In the genomic region with DNA sequence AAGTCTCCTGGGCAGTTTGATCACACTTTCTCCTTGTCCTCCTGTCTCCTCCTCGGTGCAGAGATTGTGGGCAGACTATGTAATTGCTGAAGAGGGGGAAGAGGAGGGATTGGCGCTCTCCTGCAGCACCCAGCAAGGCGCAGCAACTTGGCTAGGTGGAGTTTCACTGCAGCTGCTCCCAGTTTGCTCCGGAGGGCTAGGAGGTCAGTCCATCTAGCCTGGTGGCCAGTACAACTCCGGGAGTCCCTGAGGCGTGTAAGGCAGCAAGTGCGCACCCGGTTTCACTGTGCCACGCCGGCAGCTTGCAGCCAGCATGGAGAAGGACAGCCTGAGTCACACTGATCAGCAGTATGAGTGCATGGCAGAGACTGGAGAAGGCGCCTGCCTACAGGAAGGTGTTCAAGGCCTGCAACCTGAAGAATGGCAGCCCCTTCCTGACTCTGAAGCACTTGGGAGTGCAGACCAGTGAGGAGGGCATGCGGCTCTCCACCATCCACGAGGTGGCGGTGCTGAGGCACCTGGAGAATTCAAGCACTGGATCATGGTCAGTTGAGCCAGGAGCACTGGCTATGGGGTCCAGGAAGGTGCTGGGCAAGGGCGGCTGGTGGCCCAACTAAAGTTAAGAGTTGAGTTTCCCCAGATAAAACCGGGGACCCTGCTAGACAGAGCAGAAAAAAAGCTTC, we compare ENCODE assay signal across 13 mouse cellular contexts. TPM values are rescaled to one million over a fixed set of nuclear protein-coding genes. Genes with fewer than 3 reads are reported as not detected.
DNase-seq lines count a peak whose midpoint lies in the region; ATAC-seq and TF ChIP-seq lines count a peak whose summit lies in the region.
"Not testable (repeated sequence)": the region's sequence is repeated elsewhere in the genome, so short reads cannot be mapped to it uniquely, and the experiment has no call there.
"Had no signal": no experiment of that assay in that cellular context is flagged by ENCODE, and none has a peak within 500 bp of the region (broad histone marks: within the 10 kb centered on the region; RNA-seq: fewer than 3 reads in every experiment).

No protein-coding gene starts in this region.

- not testable (repeated sequence) for H3K4me3 ChIP-seq in hindbrain, embryonic 14.5 days (replicated peaks; ENCODE audit: low read length); liver, adult 2 months (ENCODE audit: insufficient read depth, low read depth, low read length); midbrain, embryonic 14.5 days (replicated peaks; ENCODE audit: low read depth, low read length)
- peak overlapping the region; percentile 27 for H3K4me3 ChIP-seq in testis, adult 2 months (ENCODE audit: control insufficient read depth, low read depth, low read length)

- H3K4me1 ChIP-seq in hindbrain, embryonic 14.5 days (replicated peaks; ENCODE audit: control insufficient read depth, insufficient read depth, low read length); liver, adult 2 months (ENCODE audit: control insufficient read depth, insufficient read depth, low read length); midbrain, embryonic 14.5 days (ENCODE audit: control insufficient read depth, insufficient read depth, low read length); testis, adult 2 months (ENCODE audit: control insufficient read depth, insufficient read depth, low read length): not testable (repeated sequence)

- peak; percentile 53 for DNase-seq in R1 (ENCODE audit: low read depth, low spot score)
- DNase-seq in embryo, embryonic 9.5 days (ENCODE audit: extremely low spot score) = peak; percentile 20
- peak; percentile 6 to 13 for DNase-seq in heart, adult 18-20 months
- DNase-seq in hindbrain, embryonic 14.5 days (ENCODE audit: low spot score) = peak; percentile 23
- DNase-seq in kidney, postnatal 14 days = peak; percentile 25
- DNase-seq in liver, adult 2 months (ENCODE audit: extremely low read depth, low read depth, low spot score) = not testable (repeated sequence)
- DNase-seq in midbrain, embryonic 14.5 days = peak; percentile 20

- H3K9me3 ChIP-seq in hindbrain, embryonic 14.5 days (ENCODE audit: control insufficient read depth, low read length); midbrain, embryonic 14.5 days (ENCODE audit: control insufficient read depth, low read length): not testable (repeated sequence)

- TF ChIP-seq POLR2A in liver, adult 2 months (IDR thresholded peaks at IDR 0.05; ENCODE audit: extremely low read depth, insufficient read depth, low read length); testis, adult 2 months (IDR thresholded peaks at IDR 0.05; ENCODE audit: control insufficient read depth, low read depth, low read length): not testable (repeated sequence)

- TF ChIP-seq CTCF in liver, adult 2 months (IDR thresholded peaks at IDR 0.05; ENCODE audit: low read depth, low read length) = 0 out of 2 replicates have a peak, but pooled peaks have one; percentile 3
- TF ChIP-seq CTCF in testis, adult 2 months (IDR thresholded peaks at IDR 0.05; ENCODE audit: control insufficient read depth, insufficient read depth, insufficient replicate concordance, low read depth, low read length) = peak; percentile 20; the same call in 1 of the 2 replicates

- not testable (repeated sequence) for H3K27me3 ChIP-seq in hindbrain, embryonic 14.5 days (ENCODE audit: control insufficient read depth, insufficient read depth, low read length); liver, adult 2 months (ENCODE audit: control insufficient read depth, insufficient read depth, low read length); midbrain, embryonic 14.5 days (ENCODE audit: control insufficient read depth, insufficient read depth, low read length); testis, adult 2 months (ENCODE audit: control insufficient read depth, insufficient read depth, low read length)

- H3K27ac ChIP-seq in hindbrain, embryonic 14.5 days; liver, adult 2 months (replicated peaks; ENCODE audit: insufficient read depth, low read depth, low read length); midbrain, embryonic 14.5 days (replicated peaks; ENCODE audit: low read depth, low read length); testis, adult 2 months (ENCODE audit: control insufficient read depth, insufficient read depth, low read depth, low read length): not testable (repeated sequence)

- H3K79me2 ChIP-seq in liver, adult 2 months (ENCODE audit: control insufficient read depth, insufficient read depth, low read length) = not testable (repeated sequence)

- not testable (repeated sequence) for ATAC-seq in hindbrain, embryonic 14.5 days (ENCODE audit: low FRiP score); midbrain, embryonic 14.5 days (ENCODE audit: low FRiP score, low TSS enrichment)

- not testable (repeated sequence) for H3K9ac ChIP-seq in hindbrain, embryonic 14.5 days; liver, adult 2 months (ENCODE audit: low read depth, low read length); midbrain, embryonic 14.5 days (replicated peaks; ENCODE audit: low read length)

- H3K36me3 ChIP-seq in hindbrain, embryonic 14.5 days (replicated peaks; ENCODE audit: control insufficient read depth, insufficient read depth); liver, adult 2 months (ENCODE audit: control insufficient read depth, insufficient read depth, low read length); midbrain, embryonic 14.5 days (ENCODE audit: control insufficient read depth, insufficient read depth, low read length); testis, adult 2 months (ENCODE audit: control insufficient read depth, insufficient read depth, low read length): not testable (repeated sequence)

- peak overlapping the region; percentile 32 for H3K4me2 ChIP-seq in hindbrain, embryonic 14.5 days (replicated peaks)
- peak overlapping the region; percentile 28 for H3K4me2 ChIP-seq in midbrain, embryonic 14.5 days (ENCODE audit: low read length)

- 17% methylated on average over 12 of the region's 16 CpGs for WGBS in hindbrain, embryonic 14.5 days
- 20% methylated on average over 13 of the region's 16 CpGs for WGBS in liver, adult 2 months
- 14% methylated on average over 10 of the region's 16 CpGs for WGBS in midbrain, embryonic 14.5 days

RNA-seq across cellular contexts. Expression of a gene that starts 17.5 kb away (rescaled TPM):
- total RNA-seq in heart, adult 18-20 months (2021) = not detected
- not detected in 2 replicates for polyA plus RNA-seq in hindbrain, embryonic 14.5 days (2014; fragmentation: Nextera tagmentation; extraction: Ambion mirVana)
- total RNA-seq in liver, adult 2 months (2014; rRNA removed) = not detected in 2 replicates
- not detected in 2 replicates for polyA plus RNA-seq in liver, adult 2 months (2012; rRNA removed)
- not detected in 2 replicates for polyA plus RNA-seq in midbrain, embryonic 14.5 days (2014; fragmentation: Nextera tagmentation; extraction: Ambion mirVana)
- 0.17 and 0.79 TPM in 2 replicates for polyA plus RNA-seq in testis, adult 2 months (2012; rRNA removed)
- total RNA-seq: gastrocnemius, postnatal 4 days had no signal
- polyA plus RNA-seq: activated CD4-positive, CD25-positive, alpha-beta regulatory T cell, adult 4 months; liver, embryonic 16.5 days; myocyte; thymus, adult 2 months had no signal

RNA-seq across cellular contexts. Expression of a gene that starts 27.8 kb away (rescaled TPM):
- total RNA-seq in heart, adult 18-20 months (2021) = not detected
- not detected in 2 replicates for polyA plus RNA-seq in hindbrain, embryonic 14.5 days (2014; fragmentation: Nextera tagmentation; extraction: Ambion mirVana)
- total RNA-seq in liver, adult 2 months (2014; rRNA removed) = not detected in 2 replicates
- polyA plus RNA-seq in liver, adult 2 months (2012; rRNA removed) = not detected in 2 replicates
- not detected in 2 replicates for polyA plus RNA-seq in midbrain, embryonic 14.5 days (2014; fragmentation: Nextera tagmentation; extraction: Ambion mirVana)
- polyA plus RNA-seq in testis, adult 2 months (2012; rRNA removed) = 0.36 and 0.37 TPM in 2 replicates
- total RNA-seq: gastrocnemius, postnatal 4 days had no signal
- polyA plus RNA-seq: activated CD4-positive, CD25-positive, alpha-beta regulatory T cell, adult 4 months; liver, embryonic 16.5 days; myocyte; thymus, adult 2 months had no signal

RNA-seq across cellular contexts. Expression of a gene that starts 39.4 kb away (rescaled TPM):
- total RNA-seq in heart, adult 18-20 months (2021) = not detected
- 0.20 TPM in 1 of 2 replicates, not detected in the other for polyA plus RNA-seq in hindbrain, embryonic 14.5 days (2014; fragmentation: Nextera tagmentation; extraction: Ambion mirVana)
- not detected in 2 replicates for total RNA-seq in liver, adult 2 months (2014; rRNA removed)
- polyA plus RNA-seq in liver, adult 2 months (2012; rRNA removed) = not detected in 2 replicates
- not detected in 2 replicates for polyA plus RNA-seq in midbrain, embryonic 14.5 days (2014; fragmentation: Nextera tagmentation; extraction: Ambion mirVana)
- polyA plus RNA-seq in testis, adult 2 months (2012; rRNA removed) = 1.1 TPM in 2 replicates
- total RNA-seq: gastrocnemius, postnatal 4 days had no signal
- polyA plus RNA-seq: activated CD4-positive, CD25-positive, alpha-beta regulatory T cell, adult 4 months; liver, embryonic 16.5 days; myocyte; thymus, adult 2 months had no signal
